Mouse (Mus musculus): ENCODE data around the gene Atxn7l1. TPM values are rescaled to one million over a fixed set of nuclear protein-coding genes. Genes with fewer than 3 reads are reported as not detected.

Gene Atxn7l1
- total RNA-seq, 1 experiment: 3.9 TPM

DNA sequence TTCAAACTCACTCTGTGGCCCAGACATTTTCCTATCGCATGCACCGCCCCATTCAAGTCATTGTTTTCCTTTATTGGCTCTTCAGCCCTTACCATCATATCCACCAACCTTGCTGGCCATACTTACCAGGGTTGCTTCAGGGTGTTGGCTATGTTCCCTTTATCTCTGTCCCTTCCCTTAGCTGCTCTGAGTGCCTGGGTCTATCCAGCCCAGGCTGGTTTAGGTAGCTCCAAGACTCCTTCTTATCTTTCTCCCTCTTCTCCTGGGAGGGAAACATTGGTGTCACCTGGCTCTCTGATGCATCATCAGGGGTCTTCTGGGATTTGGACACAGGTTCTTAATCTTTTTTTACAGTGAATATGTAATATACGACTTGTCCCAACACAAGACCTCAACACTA, 36.6 kb downstream of the Atxn7l1 start:
- Histone ChIP-seq H3K4me3 (ENCODE audit: insufficient read depth in 1 of 2, low read depth in 1 of 2, low read length in 2 of 2, poor library complexity in 1 of 2, severe bottlenecking in 1 of 2) (no peak overlapping the region), H3K27ac (ENCODE audit: insufficient read depth, low read depth, low read length, poor library complexity, severe bottlenecking) (no peak overlapping the region), H3K4me1 (ENCODE audit: control insufficient read depth in 2 of 2, insufficient read depth in 2 of 2, low read length in 2 of 2, poor library complexity in 1 of 2) (peaks cover 5 to 6% of the 10 kb centered on the region in 2 experiments; a peak in 3 of 4 replicates), H3K9ac (ENCODE audit: insufficient read depth, low read depth, low read length, poor library complexity, severe bottlenecking) (no peak overlapping the region), H3K9me3 (ENCODE audit: control insufficient read depth, insufficient read depth, low read depth, low read length) (no peaks in the 10 kb centered on the region), H3K36me3 (ENCODE audit: control insufficient read depth, insufficient read depth, low read length, poor library complexity, severe bottlenecking) (no peaks in the 10 kb centered on the region)
- in situ Hi-C loops (cut with MboI; ENCODE audit: low sequenced_read_pairs in 2 of 2, unreplicated experiment in 2 of 2): no loop called here
- no peak for DNase-seq (ENCODE audit: low read depth, low spot score)
- TF ChIP-seq ZNF384 (IDR thresholded peaks at IDR 0.05; ENCODE audit: low read depth, low read length) (no peak), MAFK (IDR thresholded peaks at IDR 0.05; ENCODE audit: insufficient read depth, low read depth, low read length) (no peak), ZC3H11A (IDR thresholded peaks at IDR 0.05; ENCODE audit: borderline replicate concordance, low read depth, low read length) (no peak), CHD2 (IDR thresholded peaks at IDR 0.05; ENCODE audit: low read depth, low read length) (no peak), HCFC1 (IDR thresholded peaks at IDR 0.05; ENCODE audit: borderline replicate concordance, insufficient read depth, low read length) (no peak)

DNA sequence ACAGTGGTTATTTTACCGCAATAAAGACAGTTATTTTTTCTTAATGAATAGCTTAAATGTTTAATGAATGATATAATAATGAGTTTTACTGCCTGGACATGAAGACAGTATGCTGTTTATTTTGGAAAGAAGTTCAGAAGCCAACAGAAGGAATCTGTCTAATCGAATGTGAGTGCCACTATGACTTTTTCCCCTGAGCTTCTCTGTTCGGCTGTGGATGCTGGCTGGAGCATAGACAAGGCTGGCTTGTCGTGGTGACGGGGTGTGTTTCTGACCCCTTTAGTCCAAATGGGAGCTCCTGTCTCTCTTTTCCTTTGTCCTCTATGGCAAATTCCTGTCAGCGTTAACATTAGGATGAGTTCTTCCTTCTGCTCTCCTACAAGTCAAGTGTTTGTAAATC, 37.6 kb downstream of the Atxn7l1 start:
- DNase-seq (ENCODE audit: low read depth, low spot score): no peak
- H3K4me3 ChIP-seq (ENCODE audit: insufficient read depth in 1 of 2, low read depth in 1 of 2, low read length in 2 of 2, poor library complexity in 1 of 2, severe bottlenecking in 1 of 2): no peak overlapping the region
- in situ Hi-C loops (cut with MboI; ENCODE audit: low sequenced_read_pairs in 2 of 2, unreplicated experiment in 2 of 2): no loop called here
- no peak overlapping the region for H3K27ac ChIP-seq (ENCODE audit: insufficient read depth, low read depth, low read length, poor library complexity, severe bottlenecking)
- H3K9me3 ChIP-seq (ENCODE audit: control insufficient read depth, insufficient read depth, low read depth, low read length): no peaks in the 10 kb centered on the region
- no peak for TF ChIP-seq MAFK (IDR thresholded peaks at IDR 0.05; ENCODE audit: insufficient read depth, low read depth, low read length)
- TF ChIP-seq ZNF384 (IDR thresholded peaks at IDR 0.05; ENCODE audit: low read depth, low read length): no peak
- no peak for TF ChIP-seq CHD2 (IDR thresholded peaks at IDR 0.05; ENCODE audit: low read depth, low read length)
- no peak for TF ChIP-seq ZC3H11A (IDR thresholded peaks at IDR 0.05; ENCODE audit: borderline replicate concordance, low read depth, low read length)
- no peak for TF ChIP-seq HCFC1 (IDR thresholded peaks at IDR 0.05; ENCODE audit: borderline replicate concordance, insufficient read depth, low read length)
- H3K36me3 ChIP-seq (ENCODE audit: control insufficient read depth, insufficient read depth, low read length, poor library complexity, severe bottlenecking): no peaks in the 10 kb centered on the region
- H3K4me1 ChIP-seq (ENCODE audit: control insufficient read depth in 2 of 2, insufficient read depth in 2 of 2, low read length in 2 of 2, poor library complexity in 1 of 2): peaks cover 5 to 6% of the 10 kb centered on the region in 2 experiments; a peak in 3 of 4 replicates
- no peak overlapping the region for H3K9ac ChIP-seq (ENCODE audit: insufficient read depth, low read depth, low read length, poor library complexity, severe bottlenecking)

- H3K9me3 ChIP-seq (ENCODE audit: control insufficient read depth, insufficient read depth, low read depth, low read length): no peaks in the 10 kb centered on the region
- in situ Hi-C loops (cut with MboI; ENCODE audit: low sequenced_read_pairs in 2 of 2, unreplicated experiment in 2 of 2): no loop called here
- H3K36me3 ChIP-seq (ENCODE audit: control insufficient read depth, insufficient read depth, low read length, poor library complexity, severe bottlenecking): no peaks in the 10 kb centered on the region
- TF ChIP-seq ZC3H11A (IDR thresholded peaks at IDR 0.05; ENCODE audit: borderline replicate concordance, low read depth, low read length) (no peak), ZNF384 (IDR thresholded peaks at IDR 0.05; ENCODE audit: low read depth, low read length) (no peak), MAFK (IDR thresholded peaks at IDR 0.05; ENCODE audit: insufficient read depth, low read depth, low read length) (no peak), CHD2 (IDR thresholded peaks at IDR 0.05; ENCODE audit: low read depth, low read length) (no peak), HCFC1 (IDR thresholded peaks at IDR 0.05; ENCODE audit: borderline replicate concordance, insufficient read depth, low read length) (no peak)
- peaks cover 4 to 5% of the 10 kb centered on the region in 2 experiments; a peak in 2 of 4 replicates for H3K4me1 ChIP-seq (ENCODE audit: control insufficient read depth in 2 of 2, insufficient read depth in 2 of 2, low read length in 2 of 2, poor library complexity in 1 of 2)
- H3K27ac ChIP-seq (ENCODE audit: insufficient read depth, low read depth, low read length, poor library complexity, severe bottlenecking): no peak overlapping the region
- no peak overlapping the region for H3K4me3 ChIP-seq (ENCODE audit: insufficient read depth in 1 of 2, low read depth in 1 of 2, low read length in 2 of 2, poor library complexity in 1 of 2, severe bottlenecking in 1 of 2)
- no peak for DNase-seq (ENCODE audit: low read depth, low spot score)
- no peak overlapping the region for H3K9ac ChIP-seq (ENCODE audit: insufficient read depth, low read depth, low read length, poor library complexity, severe bottlenecking)
These were observed 38.8 kb downstream of the Atxn7l1 start for GRCm38 (mm10) chr12:33186331-33186730.

DNA sequence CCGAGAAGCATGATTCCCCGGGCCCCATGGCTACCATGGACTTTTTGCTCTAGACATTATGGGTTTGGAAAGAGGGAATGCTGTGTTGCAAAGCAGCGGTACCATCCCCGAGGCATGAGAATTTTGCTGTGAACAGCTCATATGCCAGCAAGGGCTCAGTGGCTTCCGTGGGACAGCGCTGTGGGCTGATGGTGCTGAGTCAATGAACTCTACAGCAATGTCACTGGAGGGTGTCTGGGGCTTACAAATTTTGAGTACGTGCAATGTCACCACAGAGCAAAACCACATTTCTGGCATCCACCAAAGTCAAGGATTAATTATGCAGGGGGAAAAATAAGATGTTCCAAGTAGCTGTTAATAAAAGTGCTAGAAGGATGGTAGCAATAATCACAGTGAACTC, 42.6 kb downstream of the Atxn7l1 start:
- no peak for DNase-seq (ENCODE audit: low read depth, low spot score)
- Histone ChIP-seq H3K4me3 (ENCODE audit: insufficient read depth in 1 of 2, low read depth in 1 of 2, low read length in 2 of 2, poor library complexity in 1 of 2, severe bottlenecking in 1 of 2) (no peak overlapping the region), H3K9me3 (ENCODE audit: control insufficient read depth, insufficient read depth, low read depth, low read length) (no peaks in the 10 kb centered on the region), H3K4me1 (ENCODE audit: control insufficient read depth in 2 of 2, insufficient read depth in 2 of 2, low read length in 2 of 2, poor library complexity in 1 of 2) (peaks cover 7 to 10% of the 10 kb centered on the region in 2 experiments; a peak in 3 of 4 replicates), H3K36me3 (ENCODE audit: control insufficient read depth, insufficient read depth, low read length, poor library complexity, severe bottlenecking) (no peaks in the 10 kb centered on the region), H3K9ac (ENCODE audit: insufficient read depth, low read depth, low read length, poor library complexity, severe bottlenecking) (no peak overlapping the region), H3K27ac (ENCODE audit: insufficient read depth, low read depth, low read length, poor library complexity, severe bottlenecking) (no peak overlapping the region)
- TF ChIP-seq ZC3H11A (IDR thresholded peaks at IDR 0.05; ENCODE audit: borderline replicate concordance, low read depth, low read length): no peak
- no peak for TF ChIP-seq ZNF384 (IDR thresholded peaks at IDR 0.05; ENCODE audit: low read depth, low read length)
- no peak for TF ChIP-seq CHD2 (IDR thresholded peaks at IDR 0.05; ENCODE audit: low read depth, low read length)
- no peak for TF ChIP-seq MAFK (IDR thresholded peaks at IDR 0.05; ENCODE audit: insufficient read depth, low read depth, low read length)
- no peak for TF ChIP-seq HCFC1 (IDR thresholded peaks at IDR 0.05; ENCODE audit: borderline replicate concordance, insufficient read depth, low read length)
- in situ Hi-C loops (cut with MboI; ENCODE audit: low sequenced_read_pairs in 2 of 2, unreplicated experiment in 2 of 2): no loop called here

DNA sequence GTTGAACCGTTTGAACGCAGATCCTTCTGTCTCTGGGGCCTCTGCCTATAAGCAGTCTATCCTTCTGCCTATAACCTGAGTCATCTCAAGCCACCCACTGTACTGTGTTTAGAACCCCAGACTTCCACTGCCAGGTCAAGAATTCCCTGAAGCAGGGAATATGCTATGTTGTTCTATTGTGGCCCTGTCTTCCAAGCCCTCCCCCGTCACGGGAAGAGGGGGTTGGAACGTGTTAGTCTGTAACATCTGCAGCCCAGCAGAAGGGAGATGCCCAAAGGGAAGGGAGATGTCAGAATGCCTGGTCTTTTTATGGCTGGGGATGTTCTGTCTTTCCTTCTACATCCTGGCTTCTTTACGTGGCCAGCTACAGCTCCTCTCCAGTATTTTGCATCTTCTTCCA, 43.1 kb downstream of the Atxn7l1 start:
- in situ Hi-C loops (cut with MboI; ENCODE audit: low sequenced_read_pairs in 2 of 2, unreplicated experiment in 2 of 2): no loop called here
- DNase-seq (ENCODE audit: low read depth, low spot score): no peak
- H3K9ac ChIP-seq (ENCODE audit: insufficient read depth, low read depth, low read length, poor library complexity, severe bottlenecking): no peak overlapping the region
- TF ChIP-seq HCFC1 (IDR thresholded peaks at IDR 0.05; ENCODE audit: borderline replicate concordance, insufficient read depth, low read length): no peak
- no peak for TF ChIP-seq MAFK (IDR thresholded peaks at IDR 0.05; ENCODE audit: insufficient read depth, low read depth, low read length)
- TF ChIP-seq ZNF384 (IDR thresholded peaks at IDR 0.05; ENCODE audit: low read depth, low read length): no peak
- no peak for TF ChIP-seq ZC3H11A (IDR thresholded peaks at IDR 0.05; ENCODE audit: borderline replicate concordance, low read depth, low read length)
- TF ChIP-seq CHD2 (IDR thresholded peaks at IDR 0.05; ENCODE audit: low read depth, low read length): no peak
- H3K4me3 ChIP-seq (ENCODE audit: insufficient read depth in 1 of 2, low read depth in 1 of 2, low read length in 2 of 2, poor library complexity in 1 of 2, severe bottlenecking in 1 of 2): no peak overlapping the region
- peaks cover 7 to 14% of the 10 kb centered on the region in 2 experiments; a peak in 3 of 4 replicates for H3K4me1 ChIP-seq (ENCODE audit: control insufficient read depth in 2 of 2, insufficient read depth in 2 of 2, low read length in 2 of 2, poor library complexity in 1 of 2)
- no peak overlapping the region for H3K27ac ChIP-seq (ENCODE audit: insufficient read depth, low read depth, low read length, poor library complexity, severe bottlenecking)
- no peaks in the 10 kb centered on the region for H3K9me3 ChIP-seq (ENCODE audit: control insufficient read depth, insufficient read depth, low read depth, low read length)
- no peaks in the 10 kb centered on the region for H3K36me3 ChIP-seq (ENCODE audit: control insufficient read depth, insufficient read depth, low read length, poor library complexity, severe bottlenecking)
